Mouse (Mus musculus) spleen, adult 10 weeks (tissue): ENCODE results near the gene Gm3298. TPM values are rescaled to one million over a fixed set of nuclear protein-coding genes. Genes with fewer than 3 reads are reported as not detected.

Experiments used
- polyA plus RNA-seq: library from polyadenylated mRNA; stranded (reverse); fragments of 350-450 nt; fragmentation: Illumina TruSeq; extraction: RNeasy Lipid Tissue Mini Kit (QIAGEN cat#74804); gene quantifications from one replicate; pipeline ENCODE4 v1.2.3, GENCODE M21; 2015; ENCODE audit warnings: low replicate concordance; ENCODE audit not compliant: insufficient read depth

The Gm3298 gene
- polyA plus RNA-seq = not detected

GRCm38 (mm10) chr14:5015591-5015990 is at the start of gene Gm3298:
TSS of gene Gm3298 (plus strand) at chr14:5015891.

DNA sequence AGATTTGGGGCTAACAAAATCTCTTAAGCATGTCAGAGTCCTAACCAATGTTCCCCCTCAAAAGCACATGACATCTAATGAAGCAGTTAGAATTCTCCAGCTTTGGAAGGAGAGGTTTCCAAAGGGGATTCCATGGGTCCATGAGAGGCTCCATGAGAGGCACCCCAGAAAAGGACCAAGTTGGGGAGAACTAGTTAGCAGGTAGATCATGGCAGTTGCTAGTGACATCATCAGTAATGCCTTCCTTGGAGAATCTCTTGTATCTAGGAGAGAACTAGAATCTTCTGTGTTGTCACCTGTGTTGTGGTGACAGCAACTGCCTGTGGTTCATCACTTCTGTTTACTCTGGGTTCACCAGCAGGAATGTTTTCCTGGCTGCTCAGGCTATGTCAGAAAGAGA is 32.1 kb upstream of the Gm3298 start, which contains the start of gene Gm8297:
Gm8297 (plus strand) TSS at position 301 of the 400 bp plus-strand sequence.

GRCm38 (mm10) chr14:5050329-5050728 is 34.6 kb downstream of the Gm3298 start, which contains the start of gene 4930555G01Rik:
TSS of gene 4930555G01Rik (plus strand) at chr14:5050629.

Other genes with a start within 250 kb of the Gm3298 start
- gene Gm9602, start 239.6 kb upstream of the Gm3298 start, polyA plus RNA-seq = not detected
- not detected for gene Gm3269, start 177.8 kb upstream of the Gm3298 start, polyA plus RNA-seq
- gene Gm3264, start 160.3 kb upstream of the Gm3298 start, polyA plus RNA-seq = not detected
- not detected for gene Gm3278, start 123.5 kb upstream of the Gm3298 start, polyA plus RNA-seq
- gene Gm8297, start 32.0 kb upstream of the Gm3298 start, polyA plus RNA-seq = not detected
- not detected for gene 4930555G01Rik, start 34.7 kb downstream of the Gm3298 start, polyA plus RNA-seq
- 0.37 TPM for gene Gm8281, start 55.1 kb downstream of the Gm3298 start, polyA plus RNA-seq
- gene Gm8279, start 115.6 kb downstream of the Gm3298 start, polyA plus RNA-seq = not detected
- not detected for gene Gm3317, start 148.6 kb downstream of the Gm3298 start, polyA plus RNA-seq
- gene Gm8271, start 169.9 kb downstream of the Gm3298 start, polyA plus RNA-seq = not detected
- not detected for gene Gm3526, start 244.7 kb downstream of the Gm3298 start, polyA plus RNA-seq